Mouse (Mus musculus) liver, postnatal 0 days (tissue): Measurements from ENCODE around the gene Zap70.

Experiments used
- CTCF ChIP-seq: sonication (generic); IDR thresholded peaks from 2 replicates; pipeline ENCODE4 v1.5.1; 2016; ENCODE audit warnings: antibody characterized with exemption, low read depth
- EP300 ChIP-seq: IDR thresholded peaks from 2 replicates; pipeline ENCODE4 v1.6.1; 2016; ENCODE audit warnings: antibody characterized with exemption, low read depth, mild to moderate bottlenecking

- no peak for TF ChIP-seq EP300
- TF ChIP-seq CTCF, result no peak
Measured at GRCm38 (mm10) chr1:36800379-36801011, 38.9 kb downstream of the Zap70 start.
